Mouse (Mus musculus) liver, embryonic 14.5 days (tissue): ENCODE results near the gene Msx1. TPM values are rescaled to one million over a fixed set of nuclear protein-coding genes. Genes with fewer than 3 reads are reported as not detected.

Experiments
- ATAC-seq: fragments of 200-750 bp; cut with Nextera tagmentation; 2 replicates; pipeline ENCODE4 v1.8.0; 2017; ENCODE audit warnings: moderate number of reproducible peaks, mild to moderate bottlenecking, moderate library complexity; ENCODE audit not compliant: insufficient read depth
- DNase-seq, 3 experiments: peaks; one replicate each; pipeline ENCODE4 v3.0.0-alpha.2; 2012 to 2013; ENCODE audit warnings: low read depth in 3 of 3, low spot score in 3 of 3
- H3K27ac ChIP-seq: fragments of 300-500 bp; sonication (generic); 2 replicates; pipeline ENCODE4 v1.5.1; 2014; ENCODE audit warnings: moderate library complexity, mild to moderate bottlenecking, control low read depth, inconsistent platforms
- H3K27me3 ChIP-seq: fragments of 300-500 bp; sonication (generic); 2 replicates; pipeline ENCODE4 v1.6.1; 2014; ENCODE audit warnings: mild to moderate bottlenecking, low read length, moderate library complexity; ENCODE audit not compliant: control insufficient read depth, insufficient read depth
- H3K36me3 ChIP-seq: fragments of 300-500 bp; sonication (generic); replicated peaks from 2 replicates; pipeline ENCODE4 v1.6.1; 2014; ENCODE audit warnings: low read depth; ENCODE audit not compliant: control insufficient read depth, insufficient read depth
- H3K4me1 ChIP-seq, 2 experiments: fragments of 200-500 bp in 1 of 2; fragments of 300-500 bp in 1 of 2; sonication (generic) in 1 of 2; replicated peaks; 2 replicates each; pipeline ENCODE4 v1.6.1; 2012 to 2014; ENCODE audit warnings: antibody characterized with exemption in 1 of 2, inconsistent platforms in 1 of 2, low read length in 1 of 2; ENCODE audit not compliant: control insufficient read depth in 2 of 2, insufficient read depth in 2 of 2
- H3K4me2 ChIP-seq: fragments of 300-500 bp; sonication (generic); 2 replicates; pipeline ENCODE4 v1.6.1; 2014; ENCODE audit warnings: low read depth, mild to moderate bottlenecking, control low read depth, moderate library complexity
- H3K4me3 ChIP-seq, 2 experiments: fragments of 200-500 bp in 1 of 2; fragments of 300-500 bp in 1 of 2; sonication (generic) in 1 of 2; 2 replicates each; pipeline ENCODE4 v1.5.1; 2012 to 2014; ENCODE audit warnings: low read depth in 2 of 2, low read length in 2 of 2, mild to moderate bottlenecking in 2 of 2, control low read depth in 1 of 2, inconsistent platforms in 1 of 2, moderate library complexity in 1 of 2; ENCODE audit not compliant: insufficient read depth in 1 of 2
- H3K9ac ChIP-seq: fragments of 300-500 bp; sonication (generic); replicated peaks from 2 replicates; pipeline ENCODE4 v1.6.1; 2014; ENCODE audit warnings: mild to moderate bottlenecking, control low read depth, moderate library complexity
- H3K9me3 ChIP-seq: fragments of 300-500 bp; sonication (generic); 2 replicates; pipeline ENCODE4 v1.6.1; 2016; ENCODE audit warnings: low read length, mixed read lengths; ENCODE audit not compliant: control insufficient read depth
- CTCF ChIP-seq: IDR thresholded peaks from 2 replicates; pipeline ENCODE4 v1.5.1; 2016; ENCODE audit warnings: antibody characterized with exemption, low read depth, control low read depth
- EP300 ChIP-seq: IDR thresholded peaks from 2 replicates; pipeline ENCODE4 v1.6.1; 2016; ENCODE audit warnings: antibody characterized with exemption, low read depth
- WGBS: fragments of 180-500 bp; shearing (Covaris S2); extraction: QIAGEN DNeasy Blood & Tissue Kit; methylation state at CpG from one replicate; pipeline ENCODE4 v1.1.7; 2014; ENCODE audit not compliant: insufficient replicate concordance; 5-methylcytosine and 5-hydroxymethylcytosine counted together
- polyA plus RNA-seq, 2 experiments: library from polyadenylated mRNA; depleted of rRNA in 1 of 2; stranded (reverse) in 1 of 2; unstranded in 1 of 2; fragments of >200 nt; fragmentation: Nextera tagmentation in 1 of 2; extraction: Ambion mirVana in 1 of 2; gene quantifications; 2 replicates each; pipeline versions ENCODE4 v1.2.1 to v1.2.3; 2012 to 2014

Gene Msx1
- 0.05 and 0.18 TPM in 2 replicates for polyA plus RNA-seq (2012; rRNA removed)
- 0.05 and 0.11 TPM in 2 replicates for polyA plus RNA-seq (2014; fragmentation: Nextera tagmentation; extraction: Ambion mirVana)

DNA sequence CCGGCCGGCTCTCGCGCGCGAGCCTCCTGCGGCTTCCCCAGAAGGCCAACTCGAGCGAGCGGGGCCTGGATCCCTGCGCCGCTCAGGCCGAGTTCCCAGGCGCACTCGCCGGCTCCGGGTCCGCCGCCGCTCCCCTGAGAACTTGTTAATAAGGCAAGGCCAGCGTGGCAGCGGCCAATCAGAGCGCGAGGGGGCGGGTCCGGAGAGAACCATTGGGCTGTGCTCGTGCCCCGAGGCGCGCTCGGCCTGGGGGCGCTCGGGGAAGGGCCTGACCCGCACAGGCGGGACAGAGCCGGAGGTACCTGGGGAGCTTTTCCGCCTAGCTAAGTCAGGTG is at the start of gene Msx1:
Gene Msx1, minus strand, starts transcription at position 123 of the 335 bp plus-strand sequence.
- Histone ChIP-seq H3K9ac (no peak within 1 kb of the TSS), H3K4me3 (peak within 1 kb of the TSS; percentile 35 to 36; a peak in 3 of 4 replicates), H3K4me1 (no peaks in the 10 kb centered on the region), H3K4me2 (peak within 1 kb of the TSS; percentile 50), H3K36me3 (no peaks in the 10 kb centered on the region), H3K27me3 (peaks cover 99% of the 10 kb centered on the region), H3K9me3 (no peaks in the 10 kb centered on the region), H3K27ac (no peak within 1 kb of the TSS)
- ATAC-seq (peak; percentile 41; the same call in 1 of the 2 replicates), DNase-seq (peak; percentile 9 to 26 (median 13))
- TF ChIP-seq CTCF = no peak
- TF ChIP-seq EP300 = no peak
- 0% methylated on average over 36 of the region's 37 CpGs for WGBS

DNA sequence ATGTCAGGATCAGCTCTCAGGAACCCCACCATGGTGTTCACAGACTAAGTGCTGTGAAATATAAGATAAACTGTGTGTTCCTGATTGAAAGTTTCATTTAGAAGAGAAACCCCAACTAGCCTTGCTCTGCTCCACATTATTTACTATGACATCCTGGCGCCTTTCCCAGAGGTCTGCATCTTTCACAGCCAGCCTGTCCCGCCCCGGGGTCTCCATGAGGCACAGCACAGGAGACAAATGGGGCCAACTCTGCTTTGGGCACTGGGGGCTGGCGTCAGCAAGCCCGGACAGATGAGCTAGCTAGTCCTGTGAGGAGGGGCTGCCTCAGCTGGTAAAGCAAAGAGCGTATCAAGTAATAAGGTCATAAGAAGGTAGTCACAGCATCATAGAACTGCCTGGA is 41.1 kb upstream of the Msx1 start:
- Histone ChIP-seq H3K36me3 (no peaks in the 10 kb centered on the region), H3K27me3 (no peaks in the 10 kb centered on the region), H3K4me3 (no peak overlapping the region), H3K4me2 (no peak overlapping the region), H3K4me1 (no peaks in the 10 kb centered on the region), H3K9ac (no peak overlapping the region), H3K9me3 (no peaks in the 10 kb centered on the region), H3K27ac (no peak overlapping the region)
- ATAC-seq (no peak), DNase-seq (no peak)
- 51% methylated on average over 6 of the region's 6 CpGs for WGBS
- TF ChIP-seq EP300 = no peak
- no peak for TF ChIP-seq CTCF

DNA sequence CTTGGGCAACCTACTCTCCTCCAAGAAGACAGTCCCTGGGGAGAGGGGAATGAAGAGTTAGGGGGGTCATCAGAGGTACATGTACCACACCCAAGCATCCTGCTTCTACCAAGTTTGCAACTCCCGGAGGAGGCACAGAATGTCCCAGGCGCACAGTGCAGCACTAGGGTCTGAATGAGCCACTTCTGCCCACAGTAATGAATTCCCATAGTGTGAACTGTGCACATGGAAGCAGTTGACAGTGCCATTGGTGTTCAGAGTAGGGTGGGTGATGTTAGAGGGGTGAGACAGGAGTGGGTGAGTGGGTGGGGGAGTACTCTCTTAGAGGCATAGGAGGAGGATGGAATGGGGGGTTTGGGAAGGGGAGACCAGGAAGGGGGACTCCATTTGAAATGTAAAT is 39.9 kb upstream of the Msx1 start:
- H3K27me3 ChIP-seq = no peaks in the 10 kb centered on the region
- no peak overlapping the region for H3K27ac ChIP-seq
- no peaks in the 10 kb centered on the region for H3K36me3 ChIP-seq
- WGBS = 70% methylated on average over 2 of the region's 2 CpGs
- H3K4me3 ChIP-seq = no peak overlapping the region
- no peak overlapping the region for H3K9ac ChIP-seq
- no peak for DNase-seq
- TF ChIP-seq CTCF = no peak
- TF ChIP-seq EP300 = no peak
- H3K4me1 ChIP-seq = no peaks in the 10 kb centered on the region
- ATAC-seq = no peak
- no peaks in the 10 kb centered on the region for H3K9me3 ChIP-seq
- H3K4me2 ChIP-seq = no peak overlapping the region

DNA sequence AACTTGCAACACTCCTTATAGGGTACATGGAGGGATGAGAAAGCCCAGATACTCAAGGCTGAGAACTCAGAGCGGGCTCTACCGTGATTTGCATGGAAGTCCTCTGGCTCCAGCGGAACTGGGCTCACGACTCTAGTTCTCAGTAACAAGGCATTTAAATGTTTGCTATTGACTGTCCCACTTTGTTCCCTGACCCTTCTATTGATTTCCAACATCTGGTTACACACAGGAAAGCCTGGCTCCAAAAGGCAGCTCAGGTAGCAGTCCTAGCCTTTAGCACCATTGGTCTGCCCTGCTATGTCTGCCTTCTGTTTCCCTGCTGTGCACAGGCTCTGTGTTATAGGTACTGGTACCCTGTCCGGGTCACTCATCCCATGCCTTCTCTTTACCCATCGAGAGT is 36.5 kb upstream of the Msx1 start:
- Histone ChIP-seq H3K27ac (no peak overlapping the region), H3K9me3 (no peaks in the 10 kb centered on the region), H3K9ac (no peak overlapping the region), H3K4me2 (no peak overlapping the region), H3K4me3 (no peak overlapping the region), H3K4me1 (no peaks in the 10 kb centered on the region), H3K36me3 (no peaks in the 10 kb centered on the region), H3K27me3 (no peaks in the 10 kb centered on the region)
- no peak for TF ChIP-seq CTCF
- TF ChIP-seq EP300 = no peak
- ATAC-seq (no peak), DNase-seq (no peak)
- WGBS = 44% methylated on average over 6 of the region's 6 CpGs

DNA sequence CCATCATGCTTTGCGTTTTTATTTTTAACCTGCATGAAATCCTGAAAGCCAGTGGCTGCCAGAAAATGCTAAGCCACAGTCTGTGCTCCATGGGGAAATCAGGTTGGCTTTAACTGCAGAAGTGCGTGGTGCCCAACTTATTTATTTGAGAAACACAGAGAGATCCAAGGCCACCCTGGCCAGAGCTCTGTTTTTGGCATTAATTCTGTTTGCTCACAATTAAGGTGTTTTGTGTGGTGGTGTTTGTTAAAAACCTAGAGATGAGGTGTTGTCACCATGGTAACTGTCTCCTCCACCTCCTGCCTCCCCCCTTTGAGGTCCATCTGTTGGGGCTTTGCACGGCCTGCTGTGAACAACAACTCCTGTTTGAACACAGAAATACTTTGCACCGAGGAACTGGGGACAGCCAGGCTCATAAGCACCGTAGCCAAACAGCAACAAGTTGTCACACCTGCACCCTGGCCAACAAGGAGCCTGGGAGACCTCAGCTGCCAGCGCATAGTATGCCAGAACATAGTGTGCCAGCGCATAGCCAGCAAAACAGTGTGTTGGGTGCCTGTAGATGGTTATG is 35.9 kb upstream of the Msx1 start:
- Histone ChIP-seq H3K36me3 (no peaks in the 10 kb centered on the region), H3K4me1 (no peaks in the 10 kb centered on the region), H3K27ac (no peak overlapping the region), H3K4me3 (no peak overlapping the region), H3K27me3 (no peaks in the 10 kb centered on the region), H3K9ac (no peak overlapping the region), H3K4me2 (no peak overlapping the region), H3K9me3 (no peaks in the 10 kb centered on the region)
- ATAC-seq (no peak), DNase-seq (no peak)
- no peak for TF ChIP-seq CTCF
- TF ChIP-seq EP300 = no peak
- WGBS = 44% methylated on average over 7 of the region's 7 CpGs
